Mouse (Mus musculus) frontal cortex, postnatal 14 days (tissue): ENCODE data around the gene Gm12216.

ENCODE experiments used
- DNase-seq, 2 experiments: peaks; one replicate each; pipeline ENCODE4 v3.0.0; 2022; ENCODE audit warnings: low spot score in 2 of 2

Gm12216 gene

GRCm38 (mm10) chr11:53796409-53797151 lies 62.5 kb downstream of the Gm12216 start:
- no peak for DNase-seq

- no peak for DNase-seq
These were observed 63.2 kb downstream of the Gm12216 start for GRCm38 (mm10) chr11:53795813-53796212.

- DNase-seq = no peak
These were observed 64.1 kb downstream of the Gm12216 start for GRCm38 (mm10) chr11:53794671-53795557.

- no peak for DNase-seq
These were observed 65.0 kb downstream of the Gm12216 start for GRCm38 (mm10) chr11:53794015-53794414.

GRCm38 (mm10) chr11:53792986-53793385 lies 66.1 kb downstream of the Gm12216 start:
- DNase-seq = no peak

GRCm38 (mm10) chr11:53789277-53789676 lies 69.8 kb downstream of the Gm12216 start:
- no peak for DNase-seq

GRCm38 (mm10) chr11:53788196-53788595 lies 70.9 kb downstream of the Gm12216 start:
- DNase-seq = no peak

GRCm38 (mm10) chr11:53786058-53787031 lies 72.7 kb downstream of the Gm12216 start:
- no peak for DNase-seq

- no peak for DNase-seq
These were observed 73.6 kb downstream of the Gm12216 start for GRCm38 (mm10) chr11:53785311-53785936.

- DNase-seq = no peak
These were observed 75.8 kb downstream of the Gm12216 start for GRCm38 (mm10) chr11:53783288-53783687.

- no peak for DNase-seq
These were observed 77.1 kb downstream of the Gm12216 start for GRCm38 (mm10) chr11:53781964-53782363.

GRCm38 (mm10) chr11:53781201-53781775 lies 77.8 kb downstream of the Gm12216 start:
- DNase-seq = no peak

- no peak for DNase-seq
These were observed 78.8 kb downstream of the Gm12216 start for GRCm38 (mm10) chr11:53780262-53780661.

- DNase-seq = no peak
These were observed 79.2 kb downstream of the Gm12216 start for GRCm38 (mm10) chr11:53779808-53780207.

- no peak for DNase-seq
These were observed 80.6 kb downstream of the Gm12216 start for GRCm38 (mm10) chr11:53778455-53778854.

GRCm38 (mm10) chr11:53777736-53778135 lies 81.3 kb downstream of the Gm12216 start:
- no peak for DNase-seq

- DNase-seq = no peak
These were observed 84.3 kb downstream of the Gm12216 start for GRCm38 (mm10) chr11:53774659-53775255.

GRCm38 (mm10) chr11:53773641-53774360 lies 85.3 kb downstream of the Gm12216 start:
- DNase-seq = no peak

- DNase-seq = no peak
These were observed 86.0 kb downstream of the Gm12216 start, which contains the start of gene Gm17334 for GRCm38 (mm10) chr11:53773087-53773486. Gene Gm17334 (minus strand): TSS chr11:53773187.

- no peak for DNase-seq
These were observed 86.5 kb downstream of the Gm12216 start for GRCm38 (mm10) chr11:53772536-53772935.
